Mouse (Mus musculus): ENCODE data around the gene Sult6b1. TPM values are rescaled to one million over a fixed set of nuclear protein-coding genes. Genes with fewer than 3 reads are reported as not detected.
A peak's percentile ranks its signal among the peaks of the same experiment; 100 is the strongest.

The Sult6b1 gene
- polyA plus RNA-seq, 1 experiment from 2014 or later = not detected

- H3K4me3 ChIP-seq = peak within 1 kb of the TSS; percentile 43
- peak within 1 kb of the TSS; percentile 40; the same call in 1 of the 2 replicates for H3K27ac ChIP-seq
- H3K9ac ChIP-seq = peak within 1 kb of the TSS; percentile 70
- peak; percentile 91 for ATAC-seq (ENCODE audit: low FRiP score)
- H3K4me1 ChIP-seq (replicated peaks) = peaks cover 12% of the 10 kb centered on the region
- H3K36me3 ChIP-seq = no peaks in the 10 kb centered on the region
- no peaks in the 10 kb centered on the region; the same call in 1 of the 2 replicates for H3K27me3 ChIP-seq
- WGBS = 3% methylated on average over 28 of the region's 28 CpGs
- no peaks in the 10 kb centered on the region for H3K9me3 ChIP-seq
- peak within 1 kb of the TSS; percentile 73 for H3K4me2 ChIP-seq
Observed at GRCm38 (mm10) chr17:78882401-78883112, 24.2 kb downstream of the Sult6b1 start, which contains the start of gene Eif2ak2. Gene Eif2ak2 (minus strand): TSS chr17:78882573.

DNA sequence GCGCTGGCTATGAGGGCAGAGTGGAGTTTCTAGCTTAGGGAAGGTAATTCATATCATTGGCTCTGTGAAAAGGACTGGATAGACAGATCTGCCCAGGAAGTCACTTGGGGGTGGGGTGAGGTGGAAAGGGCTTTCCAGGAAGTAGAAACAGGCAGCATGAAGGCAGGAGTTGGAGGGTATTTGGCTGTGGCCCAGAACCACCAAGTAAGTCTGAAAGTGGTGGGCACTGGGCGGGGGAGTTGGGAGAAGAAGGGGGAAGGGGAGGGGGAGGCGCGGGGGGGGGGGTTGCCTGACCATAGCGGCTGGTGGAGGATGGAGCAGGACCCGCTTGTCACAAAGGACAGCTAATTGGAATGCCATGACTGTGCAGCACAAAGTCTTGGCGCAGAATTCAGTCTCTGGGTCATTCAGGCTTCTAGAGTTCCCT is 24.9 kb downstream of the Sult6b1 start:
- H3K4me1 ChIP-seq (replicated peaks) = peaks cover 12% of the 10 kb centered on the region
- ATAC-seq (ENCODE audit: low FRiP score) = peak; percentile 69
- H3K4me3 ChIP-seq = peak overlapping the region; percentile 43
- peak overlapping the region; percentile 73 for H3K4me2 ChIP-seq
- peak overlapping the region; percentile 70 for H3K9ac ChIP-seq
- H3K27ac ChIP-seq = peak overlapping the region; percentile 40; the same call in 1 of the 2 replicates
- WGBS = 9% methylated on average over 7 of the region's 7 CpGs
- H3K27me3 ChIP-seq = no peaks in the 10 kb centered on the region; the same call in 1 of the 2 replicates
- H3K9me3 ChIP-seq = no peaks in the 10 kb centered on the region
- no peaks in the 10 kb centered on the region for H3K36me3 ChIP-seq

DNA sequence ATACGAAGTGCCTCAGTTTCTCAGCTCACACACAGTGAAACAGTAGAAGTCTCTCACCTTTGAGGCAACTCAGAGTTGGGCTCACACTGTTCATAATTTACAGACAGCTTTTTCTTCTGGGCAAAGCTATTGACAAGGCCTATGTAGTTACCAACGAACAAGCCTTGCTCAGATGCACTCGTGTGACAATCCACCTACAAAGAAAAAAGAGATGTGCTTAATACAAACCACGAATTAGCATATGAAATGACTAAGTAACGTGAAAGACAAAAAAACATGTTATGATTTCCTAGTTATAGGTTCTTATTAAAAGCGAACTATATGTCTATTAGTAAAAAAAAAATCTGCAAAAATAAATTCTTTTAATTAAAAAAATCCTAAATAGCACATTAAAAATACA is 32.9 kb downstream of the Sult6b1 start:
- Histone ChIP-seq H3K4me3 (no peak overlapping the region), H3K9me3 (no peaks in the 10 kb centered on the region), H3K27me3 (no peaks in the 10 kb centered on the region), H3K27ac (no peak overlapping the region), H3K4me2 (no peak overlapping the region), H3K36me3 (peaks cover 2% of the 10 kb centered on the region; the same call in 1 of the 2 replicates), H3K4me1 (replicated peaks) (no peaks in the 10 kb centered on the region), H3K9ac (no peak overlapping the region)
- no peak for ATAC-seq (ENCODE audit: low FRiP score)
- WGBS = 85% methylated on average over 6 of the region's 6 CpGs

DNA sequence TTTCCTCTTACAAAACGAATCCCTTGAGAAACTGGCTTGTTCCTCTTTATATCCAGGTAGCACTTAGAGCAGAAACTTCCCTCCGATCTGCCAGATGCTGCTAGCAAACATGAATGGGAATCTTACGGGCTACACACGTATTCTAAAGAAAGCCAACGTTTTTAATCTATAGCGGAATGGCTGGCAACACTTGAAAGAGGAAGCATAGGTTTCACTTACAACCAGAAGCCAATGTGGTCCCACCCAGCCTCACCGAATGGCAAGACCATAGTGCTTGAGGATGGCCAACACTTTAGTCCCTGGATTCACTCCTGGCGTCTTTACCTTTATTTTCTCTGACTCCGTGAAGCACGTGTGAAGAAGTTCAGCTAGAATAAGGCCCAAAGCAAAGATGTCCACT is 50.5 kb downstream of the Sult6b1 start:
- H3K36me3 ChIP-seq = peaks cover 22% of the 10 kb centered on the region; the same call in 1 of the 2 replicates
- 89% methylated on average over 10 of the region's 10 CpGs for WGBS
- H3K9ac ChIP-seq = no peak overlapping the region
- no peaks in the 10 kb centered on the region for H3K9me3 ChIP-seq
- no peak for ATAC-seq (ENCODE audit: low FRiP score)
- no peak overlapping the region for H3K4me2 ChIP-seq
- H3K4me3 ChIP-seq = no peak overlapping the region
- H3K4me1 ChIP-seq (replicated peaks) = no peaks in the 10 kb centered on the region
- no peaks in the 10 kb centered on the region for H3K27me3 ChIP-seq
- H3K27ac ChIP-seq = no peak overlapping the region

GRCm38 (mm10) chr17:78842271-78842928 is 64.4 kb downstream of the Sult6b1 start:
- 94% methylated on average over 7 of the region's 7 CpGs for WGBS
- Histone ChIP-seq H3K4me3 (no peak overlapping the region), H3K9ac (no peak overlapping the region), H3K4me1 (replicated peaks) (no peaks in the 10 kb centered on the region), H3K9me3 (no peaks in the 10 kb centered on the region), H3K27ac (no peak overlapping the region), H3K4me2 (no peak overlapping the region), H3K27me3 (no peaks in the 10 kb centered on the region), H3K36me3 (peaks cover 88% of the 10 kb centered on the region)
- ATAC-seq (ENCODE audit: low FRiP score) = no peak

- WGBS = 28% methylated on average over 2 of the region's 2 CpGs
- Histone ChIP-seq H3K9me3 (no peaks in the 10 kb centered on the region), H3K4me1 (replicated peaks) (peaks cover 17% of the 10 kb centered on the region), H3K4me3 (peak overlapping the region; percentile 86), H3K9ac (peak overlapping the region; percentile 70), H3K27ac (peak overlapping the region; percentile 85), H3K36me3 (peaks cover 29% of the 10 kb centered on the region), H3K27me3 (no peaks in the 10 kb centered on the region), H3K4me2 (peak overlapping the region; percentile 82)
- ATAC-seq (ENCODE audit: low FRiP score) = no peak
Observed at GRCm38 (mm10) chr17:78836056-78836455, 70.7 kb downstream of the Sult6b1 start.

DNA sequence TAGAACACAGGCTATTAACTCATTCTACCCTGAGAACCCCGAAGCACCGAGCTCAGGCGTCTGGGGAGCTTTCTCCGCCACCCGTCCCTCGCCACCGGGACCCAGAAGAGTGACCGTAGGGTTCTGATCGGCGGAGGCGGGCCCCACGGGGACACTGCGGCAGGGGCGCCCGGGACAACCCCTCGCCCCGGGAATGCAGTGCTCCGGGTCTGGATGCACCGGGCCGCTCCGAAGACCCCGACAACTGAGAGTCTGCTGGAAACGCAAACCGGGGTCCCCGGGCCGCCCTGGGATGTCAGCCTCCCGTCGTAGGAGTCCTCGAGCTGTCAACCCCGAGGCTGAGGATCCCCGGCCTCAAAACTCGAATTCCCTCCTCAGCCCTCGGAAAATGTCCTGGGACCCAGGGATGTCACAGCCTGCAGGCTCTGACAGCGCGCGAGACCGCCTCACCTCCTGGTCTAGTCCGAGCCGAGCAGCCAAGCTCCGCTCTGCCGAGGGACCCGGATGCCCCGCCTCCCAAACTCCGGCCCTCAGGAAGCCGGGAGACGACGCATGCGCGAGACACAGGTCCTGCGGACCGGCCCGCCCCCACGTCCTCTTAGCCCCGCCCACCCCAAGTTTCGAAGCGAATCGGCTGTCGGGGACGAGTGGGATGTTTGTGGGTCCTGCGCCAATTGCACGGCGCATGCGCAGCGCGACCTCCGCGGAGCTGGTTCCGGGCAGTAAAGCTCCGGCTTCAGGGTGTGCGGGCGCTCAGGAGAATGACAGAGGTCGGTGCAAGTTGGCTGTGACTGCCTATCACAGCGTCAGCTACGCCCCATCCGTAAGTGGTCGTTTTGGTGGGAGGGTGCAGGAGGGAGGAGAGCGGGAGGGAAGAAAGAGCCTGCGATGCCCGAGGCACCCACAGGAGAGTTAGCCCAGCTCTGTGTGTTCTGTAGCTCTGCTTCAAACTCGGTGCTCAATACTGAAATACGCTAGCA is 71.6 kb downstream of the Sult6b1 start, which contains the start of the genes Heatr5b and Gpatch11:
Gene Heatr5b (minus strand): TSS at position 509 of the 980 bp plus-strand sequence.
Gene Gpatch11 (plus strand): TSS at position 712 of the 980 bp plus-strand sequence.
- Histone ChIP-seq H3K4me3 (peak within 1 kb of the TSS; percentile 86), H3K36me3 (peaks cover 33% of the 10 kb centered on the region), H3K27ac (peak within 1 kb of the TSS; percentile 90), H3K4me2 (peak within 1 kb of the TSS; percentile 82), H3K9me3 (no peaks in the 10 kb centered on the region), H3K27me3 (no peaks in the 10 kb centered on the region), H3K4me1 (replicated peaks) (peaks cover 17% of the 10 kb centered on the region), H3K9ac (peak within 1 kb of the TSS; percentile 93)
- WGBS = under 1% methylated on average over 81 of the region's 81 CpGs
- peak; percentile 99 for ATAC-seq (ENCODE audit: low FRiP score)

Other genes starting within 250 kb of the Sult6b1 start
- 5.0 and 5.7 TPM in 2 replicates for gene Strn, start 169.8 kb downstream of the Sult6b1 start, polyA plus RNA-seq (2015; fragmentation: Nextera tagmentation; extraction: Ambion mirVana)
- 20.4 and 21.3 TPM in 2 replicates for gene Heatr5b, start 71.6 kb downstream of the Sult6b1 start, polyA plus RNA-seq (2015; fragmentation: Nextera tagmentation; extraction: Ambion mirVana)
- gene Gpatch11, start 71.4 kb downstream of the Sult6b1 start, polyA plus RNA-seq (2015; fragmentation: Nextera tagmentation; extraction: Ambion mirVana) = 48.8 and 52.7 TPM in 2 replicates
- 4.0 and 5.9 TPM in 2 replicates for gene Eif2ak2, start 24.4 kb downstream of the Sult6b1 start, polyA plus RNA-seq (2015; fragmentation: Nextera tagmentation; extraction: Ambion mirVana)
- 125 and 127 TPM in 2 replicates for gene Cebpzos, start 9.5 kb upstream of the Sult6b1 start, polyA plus RNA-seq (2015; fragmentation: Nextera tagmentation; extraction: Ambion mirVana)
- 57.3 and 61.0 TPM in 2 replicates for gene Cebpz, start 30.1 kb upstream of the Sult6b1 start, polyA plus RNA-seq (2015; fragmentation: Nextera tagmentation; extraction: Ambion mirVana)
- gene Ndufaf7, start 30.1 kb upstream of the Sult6b1 start, polyA plus RNA-seq (2015; fragmentation: Nextera tagmentation; extraction: Ambion mirVana) = 57.1 and 62.5 TPM in 2 replicates
- 17.6 and 18.8 TPM in 2 replicates for gene Prkd3, start 113.8 kb upstream of the Sult6b1 start, polyA plus RNA-seq (2015; fragmentation: Nextera tagmentation; extraction: Ambion mirVana)
- 12.4 and 13.2 TPM in 2 replicates for gene Qpct, start 144.9 kb upstream of the Sult6b1 start, polyA plus RNA-seq (2015; fragmentation: Nextera tagmentation; extraction: Ambion mirVana)

Measured in hindbrain, embryonic 13.5 days (tissue).